Mouse (Mus musculus): ENCODE results near the gene Gm3336.

Gene Gm3336

GRCm38 (mm10) chr8:70718297-70718696 lies at the start of gene Gm3336:
Gm3336 (plus strand) TSS chr8:70718543.
- no peak for DNase-seq (ENCODE audit: low spot score)

GRCm38 (mm10) chr8:70671615-70672324 lies 46.6 kb upstream of the Gm3336 start:
- DNase-seq (ENCODE audit: low spot score): no peak

GRCm38 (mm10) chr8:70672325-70673078 lies 45.8 kb upstream of the Gm3336 start:
- DNase-seq (ENCODE audit: low spot score): no peak

GRCm38 (mm10) chr8:70673079-70673856 lies 45.1 kb upstream of the Gm3336 start, which contains the start of gene Lsm4:
Lsm4 (plus strand) TSS chr8:70673248.
- DNase-seq (ENCODE audit: low spot score): peak; percentile 81

GRCm38 (mm10) chr8:70674109-70674508 lies 44.2 kb upstream of the Gm3336 start:
- no peak for DNase-seq (ENCODE audit: low spot score)

- DNase-seq (ENCODE audit: low spot score): no peak
Observed at GRCm38 (mm10) chr8:70674716-70675115, 43.6 kb upstream of the Gm3336 start.

GRCm38 (mm10) chr8:70675336-70675735 lies 43.0 kb upstream of the Gm3336 start:
- DNase-seq (ENCODE audit: low spot score): no peak

GRCm38 (mm10) chr8:70677451-70678080 lies 40.8 kb upstream of the Gm3336 start:
- DNase-seq (ENCODE audit: low spot score): no peak

GRCm38 (mm10) chr8:70678679-70679078 lies 39.7 kb upstream of the Gm3336 start:
- no peak for DNase-seq (ENCODE audit: low spot score)

- DNase-seq (ENCODE audit: low spot score): no peak
Observed at GRCm38 (mm10) chr8:70679404-70679803, 38.9 kb upstream of the Gm3336 start.

GRCm38 (mm10) chr8:70680039-70680438 lies 38.3 kb upstream of the Gm3336 start:
- no peak for DNase-seq (ENCODE audit: low spot score)

- DNase-seq (ENCODE audit: low spot score): no peak
Observed at GRCm38 (mm10) chr8:70681410-70681809, 36.9 kb upstream of the Gm3336 start.

GRCm38 (mm10) chr8:70682193-70682592 lies 36.1 kb upstream of the Gm3336 start:
- DNase-seq (ENCODE audit: low spot score): peak; percentile 48

- DNase-seq (ENCODE audit: low spot score): no peak
Observed at GRCm38 (mm10) chr8:70682692-70683091, 35.7 kb upstream of the Gm3336 start.

- no peak for DNase-seq (ENCODE audit: low spot score)
Observed at GRCm38 (mm10) chr8:70684291-70684690, 34.1 kb upstream of the Gm3336 start.

GRCm38 (mm10) chr8:70687576-70687975 lies 30.8 kb upstream of the Gm3336 start:
- no peak for DNase-seq (ENCODE audit: low spot score)

GRCm38 (mm10) chr8:70688136-70688535 lies 30.2 kb upstream of the Gm3336 start:
- no peak for DNase-seq (ENCODE audit: low spot score)

GRCm38 (mm10) chr8:70689892-70690390 lies 28.4 kb upstream of the Gm3336 start:
- no peak for DNase-seq (ENCODE audit: low spot score)

GRCm38 (mm10) chr8:70691230-70691629 lies 27.1 kb upstream of the Gm3336 start:
- no peak for DNase-seq (ENCODE audit: low spot score)

- no peak for DNase-seq (ENCODE audit: low spot score)
Observed at GRCm38 (mm10) chr8:70691727-70692231, 26.6 kb upstream of the Gm3336 start.

GRCm38 (mm10) chr8:70693636-70694035 lies 24.7 kb upstream of the Gm3336 start:
- DNase-seq (ENCODE audit: low spot score): no peak
